In the genomic region with DNA sequence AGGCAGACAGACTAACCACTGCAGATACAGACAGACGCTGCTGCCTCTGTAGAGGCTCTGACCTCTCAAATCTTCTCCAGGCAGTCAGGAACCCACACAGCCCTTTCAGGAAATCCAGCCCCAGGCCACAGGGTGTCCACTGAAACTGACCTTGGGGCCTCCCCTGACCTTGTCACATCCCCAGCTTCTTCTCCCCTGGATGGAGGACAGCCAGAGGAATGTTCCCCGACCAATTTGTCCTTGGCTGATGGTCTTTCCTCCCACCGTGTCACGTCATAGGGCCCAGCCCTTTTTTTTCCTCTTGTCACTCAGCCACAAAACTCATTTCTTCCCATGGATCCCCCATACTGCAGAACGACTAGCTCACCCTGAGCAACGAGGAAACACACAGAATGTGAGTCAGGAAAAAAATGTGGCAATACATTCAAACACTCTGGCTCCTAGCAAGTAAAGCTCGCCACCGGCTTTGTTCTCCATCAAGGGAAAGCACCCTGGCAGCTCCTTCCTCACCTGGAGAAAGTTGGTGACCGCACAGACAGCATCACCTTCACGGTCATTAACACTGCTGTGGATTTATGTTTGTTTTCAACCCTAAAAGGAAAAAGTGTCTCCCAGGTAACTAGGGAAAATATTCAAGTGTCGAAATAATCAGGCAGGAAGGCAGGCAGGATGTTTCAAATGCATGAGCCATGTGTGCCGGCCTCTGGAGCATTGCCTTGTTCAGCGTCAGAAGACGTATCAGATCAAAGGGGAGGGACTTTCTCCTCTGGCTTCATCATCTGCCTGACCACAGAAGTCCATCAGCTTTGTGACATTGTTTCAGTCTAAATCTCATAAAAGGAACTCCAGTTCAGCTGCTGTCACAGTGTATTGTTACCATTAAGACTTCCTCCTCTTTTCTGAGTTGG, we compare ENCODE assay signal across 20 mouse cellular contexts. TPM values are rescaled to one million over a fixed set of nuclear protein-coding genes. Genes with fewer than 3 reads are reported as not detected.
DNase-seq lines count a peak whose midpoint lies in the region; ATAC-seq lines count a peak whose summit lies in the region.
"Had no signal": no experiment of that assay in that cellular context is flagged by ENCODE, and none has a peak within 500 bp of the region (broad histone marks: within the 10 kb centered on the region; RNA-seq: fewer than 3 reads in every experiment).

No protein-coding gene starts in this region.

- no peaks in the 10 kb centered on the region for H3K27me3 ChIP-seq in heart, embryonic 11.5 days (ENCODE audit: control insufficient read depth, insufficient read depth, low read length)
- H3K27me3 ChIP-seq in heart, embryonic 15.5 days: no peaks in the 10 kb centered on the region
- H3K27me3 ChIP-seq: embryonic facial prominence, embryonic 15.5 days; forebrain, embryonic 15.5 days; lung, embryonic 15.5 days; stomach, embryonic 15.5 days had no signal

- H3K36me3 ChIP-seq in heart, embryonic 11.5 days (ENCODE audit: control insufficient read depth, insufficient read depth, low read length): no peaks in the 10 kb centered on the region
- H3K36me3 ChIP-seq in heart, embryonic 15.5 days: no peaks in the 10 kb centered on the region
- H3K36me3 ChIP-seq: embryonic facial prominence, embryonic 15.5 days; forebrain, embryonic 15.5 days; lung, embryonic 15.5 days; midbrain, embryonic 12.5 days; stomach, embryonic 15.5 days had no signal

- peaks cover 27% of the 10 kb centered on the region for H3K4me1 ChIP-seq in heart, embryonic 11.5 days (ENCODE audit: control insufficient read depth, insufficient read depth, low read length)
- peaks cover 18% of the 10 kb centered on the region for H3K4me1 ChIP-seq in heart, embryonic 15.5 days (replicated peaks)
- H3K4me1 ChIP-seq: embryonic facial prominence, embryonic 15.5 days; forebrain, embryonic 15.5 days had no signal

- 49% methylated on average over 14 of the region's 14 CpGs for WGBS in heart, embryonic 11.5 days (ENCODE audit: insufficient replicate concordance)
- WGBS in heart, embryonic 15.5 days: 41% methylated on average over 14 of the region's 14 CpGs

- no peak overlapping the region for H3K27ac ChIP-seq in heart, embryonic 11.5 days (ENCODE audit: low read depth, low read length)
- H3K27ac ChIP-seq in heart, embryonic 15.5 days: peak overlapping the region; percentile 64
- H3K27ac ChIP-seq: embryonic facial prominence, embryonic 15.5 days; forebrain, embryonic 15.5 days; heart, adult 2 months; hindbrain, embryonic 14.5 days; lung, embryonic 15.5 days; midbrain, embryonic 12.5 days; stomach, embryonic 15.5 days had no signal

- no peak overlapping the region for H3K4me2 ChIP-seq in heart, embryonic 11.5 days
- no peak overlapping the region for H3K4me2 ChIP-seq in heart, embryonic 15.5 days
- H3K4me2 ChIP-seq: embryonic facial prominence, embryonic 15.5 days; forebrain, embryonic 15.5 days; hindbrain, embryonic 14.5 days; liver, embryonic 11.5 days; lung, embryonic 15.5 days; midbrain, embryonic 12.5 days; stomach, embryonic 15.5 days had no signal

- no peak overlapping the region for H3K9ac ChIP-seq in heart, embryonic 11.5 days (ENCODE audit: low read depth, low read length)
- H3K9ac ChIP-seq in heart, embryonic 15.5 days: no peak overlapping the region
- H3K9ac ChIP-seq: embryonic facial prominence, embryonic 15.5 days; forebrain, embryonic 15.5 days; hindbrain, embryonic 14.5 days; lung, embryonic 15.5 days; midbrain, embryonic 12.5 days; stomach, embryonic 15.5 days had no signal

- DNase-seq in heart, adult 18-20 months: peak; percentile 33 to 57
- DNase-seq in testis, postnatal 14 days (ENCODE audit: low spot score): peak; percentile 35
- no peak for DNase-seq in testis, postnatal 10 days (ENCODE audit: low spot score)
- DNase-seq in cerebellum, postnatal 25 days: no peak
- no peak for DNase-seq in urinary bladder, postnatal 36 days (ENCODE audit: low spot score in 2 of 2)
- DNase-seq: cerebellum, adult 18-20 months; kidney, adult 9 months; layer of hippocampus, postnatal 36 days; spleen, adult 18-20 months; thymus, postnatal 4 days had no signal

- H3K4me3 ChIP-seq in heart, embryonic 11.5 days (ENCODE audit: low read depth, low read length): no peak overlapping the region
- no peak overlapping the region for H3K4me3 ChIP-seq in heart, embryonic 15.5 days
- H3K4me3 ChIP-seq: embryonic facial prominence, embryonic 15.5 days; forebrain, embryonic 15.5 days; heart, adult 2 months; lung, embryonic 15.5 days; midbrain, embryonic 12.5 days; stomach, embryonic 15.5 days had no signal

- H3K9me3 ChIP-seq in heart, embryonic 11.5 days (replicated peaks; ENCODE audit: control insufficient read depth, low read length): no peaks in the 10 kb centered on the region
- no peaks in the 10 kb centered on the region for H3K9me3 ChIP-seq in heart, embryonic 15.5 days (replicated peaks)
- H3K9me3 ChIP-seq: embryonic facial prominence, embryonic 15.5 days; forebrain, embryonic 15.5 days; lung, embryonic 15.5 days; midbrain, embryonic 12.5 days; stomach, embryonic 15.5 days had no signal

- no peak for ATAC-seq in heart, embryonic 11.5 days (replicated peaks; ENCODE audit: insufficient number of reproducible peaks, low FRiP score, low TSS enrichment)
- ATAC-seq in heart, embryonic 15.5 days (replicated peaks; ENCODE audit: insufficient number of reproducible peaks, insufficient read depth, low FRiP score, low read depth): peak; percentile 61; the same call in 1 of the 2 replicates
- ATAC-seq: forebrain, embryonic 15.5 days had no signal

RNA-seq across cellular contexts. Expression of a gene that starts 17.2 kb away (rescaled TPM):
- 1 to 10 TPM; 4.4 to 4.7 TPM for total RNA-seq in heart, adult 18-20 months (2021)
- 10.6 and 14.6 TPM in 2 replicates for polyA plus RNA-seq in heart, embryonic 11.5 days (2014; fragmentation: Nextera tagmentation; extraction: Ambion mirVana)
- polyA plus RNA-seq in heart, embryonic 15.5 days (2015; fragmentation: Nextera tagmentation; extraction: Ambion mirVana): 7.5 and 11.4 TPM in 2 replicates

Comparison
In these comparisons a context has a peak if more than half of its experiments do, and no peak if none do; other contexts are left out.
1. DNase-seq: peak in heart, adult 18-20 months (2 of 2) and testis, postnatal 14 days (single experiment); none in testis, postnatal 10 days (single experiment), cerebellum, postnatal 25 days (0 of 2) and urinary bladder, postnatal 36 days (0 of 2).